Mouse (Mus musculus): ENCODE measurements at regions not wholly inside any gene's neighbourhood (a gene's known extent, or its start where the extent isn't known, plus 50 kb on each side); places are given as distances from the start of the nearest gene placed in this dataset.

DNA sequence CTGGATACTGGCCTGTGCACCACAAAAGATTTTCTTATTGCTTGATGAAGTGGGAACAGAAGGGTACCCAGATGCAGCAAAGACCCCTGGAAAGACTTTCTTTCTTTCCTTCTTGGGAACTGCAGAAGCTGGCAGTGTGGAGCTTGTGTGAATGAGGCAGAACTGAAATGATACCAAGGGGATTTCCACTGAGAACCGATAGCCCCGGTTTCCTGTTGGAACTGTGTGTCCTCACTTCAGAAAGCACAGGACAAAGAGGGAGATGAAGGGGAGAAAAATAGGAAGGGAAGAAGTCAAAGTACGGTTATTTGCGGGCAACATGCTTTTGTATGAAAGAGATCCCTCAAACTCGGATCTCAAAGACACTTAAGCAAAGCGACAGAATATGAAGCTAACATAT, 283.7 kb downstream of the Pten start:
- TF ChIP-seq CTCF (conservative IDR thresholded peaks at IDR 0.05; ENCODE audit: low read length) (no peak), NANOG (IDR thresholded peaks at IDR 0.05; ENCODE audit: borderline replicate concordance, low read length) (no peak)

All from E14TG2a.4 (cell line).